Mouse (Mus musculus) ovary, postnatal 10 days (tissue): ENCODE measurements around the gene Tmprss15.

ENCODE experiments used
- DNase-seq: peaks from one replicate; pipeline ENCODE4 v3.0.0; 2022; ENCODE audit warnings: low spot score

Tmprss15 gene

GRCm38 (mm10) chr16:79090997-79091396, at the start of gene Tmprss15:
TSS of gene Tmprss15 (minus strand) at chr16:79091097.
- DNase-seq = no peak

DNA sequence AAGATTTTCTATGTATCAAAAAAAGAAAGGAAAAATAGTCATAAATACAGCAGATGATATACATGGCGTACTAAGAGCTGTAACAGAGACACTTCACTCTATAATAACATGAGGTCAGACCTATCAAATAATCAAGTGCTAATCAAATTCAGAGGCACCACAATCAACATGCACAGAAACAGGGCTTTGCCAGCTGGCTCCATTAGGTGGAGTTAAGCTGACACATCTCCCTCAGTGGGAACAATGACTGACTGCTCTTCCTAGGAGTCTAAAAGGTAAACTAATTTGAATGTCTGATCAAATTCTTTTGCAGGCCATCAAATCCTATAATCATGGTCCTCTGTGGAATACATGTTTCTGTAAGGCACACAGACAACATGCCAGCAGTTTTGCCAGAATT, 24.0 kb upstream of the Tmprss15 start:
- no peak for DNase-seq

DNA sequence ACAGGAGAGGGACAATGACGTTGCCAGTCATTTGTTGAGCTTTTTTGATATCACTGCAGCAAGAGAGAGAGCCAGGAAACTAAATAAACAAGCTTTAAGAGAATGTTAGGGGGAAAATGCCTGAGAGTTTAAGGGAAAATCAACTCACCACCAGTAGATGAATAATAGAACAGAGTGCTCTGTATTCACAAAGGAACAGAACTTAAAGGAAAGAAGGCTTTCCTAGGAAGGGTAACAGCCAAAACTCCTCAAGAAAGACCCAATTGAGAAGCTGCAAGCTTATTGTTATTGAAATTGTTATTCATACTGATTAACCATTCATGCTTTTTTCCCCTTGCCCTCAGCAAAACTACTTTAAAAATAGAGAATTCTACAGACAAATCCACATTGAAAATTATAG, 18.6 kb upstream of the Tmprss15 start:
- DNase-seq = no peak

- DNase-seq = no peak
Measured at GRCm38 (mm10) chr16:79108969-79109368, 18.1 kb upstream of the Tmprss15 start.

GRCm38 (mm10) chr16:79100325-79100724, 9.4 kb upstream of the Tmprss15 start:
- no peak for DNase-seq

- DNase-seq = no peak
Measured at GRCm38 (mm10) chr16:79098321-79098720, 7.4 kb upstream of the Tmprss15 start.

- no peak for DNase-seq
Measured at GRCm38 (mm10) chr16:79086550-79086949, 4.3 kb downstream of the Tmprss15 start.

DNA sequence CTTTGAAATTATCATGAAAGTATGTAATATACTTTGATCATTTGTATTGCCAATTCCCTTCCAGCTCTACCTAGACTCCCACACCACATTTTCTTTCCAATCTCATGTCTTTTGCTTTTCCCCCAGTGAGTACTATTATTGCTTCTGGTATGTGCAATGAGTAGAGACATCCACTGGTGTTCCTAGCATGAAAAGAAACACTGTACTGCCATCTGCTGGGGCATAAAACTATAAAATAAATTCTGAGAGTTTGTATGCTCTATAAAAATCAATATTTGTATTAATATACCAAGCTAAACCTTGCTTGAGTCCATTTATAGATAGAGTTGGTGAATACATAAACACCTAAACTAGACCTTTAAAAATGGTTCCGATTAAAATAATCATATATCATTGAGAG, 27.0 kb downstream of the Tmprss15 start:
- no peak for DNase-seq

- no peak for DNase-seq
Measured at GRCm38 (mm10) chr16:79058775-79059558, 31.9 kb downstream of the Tmprss15 start.

DNA sequence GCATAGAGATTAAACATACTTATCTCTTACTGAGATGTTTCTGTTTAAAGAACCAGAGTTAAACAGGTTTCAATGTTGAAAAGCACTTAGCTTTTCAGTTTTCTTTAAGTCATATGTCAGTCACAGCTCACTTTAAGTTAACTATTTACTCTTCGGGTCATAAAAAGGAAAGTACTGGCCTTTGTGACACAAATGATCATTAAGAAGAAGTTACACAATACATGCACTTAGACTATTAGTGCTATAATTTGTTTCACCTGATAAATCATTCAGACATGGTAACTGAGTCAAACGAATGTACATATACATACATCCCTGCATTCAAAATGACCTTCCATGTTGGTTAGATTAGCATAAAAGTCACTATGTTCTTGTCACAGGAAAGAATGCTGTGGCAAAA, 58.3 kb downstream of the Tmprss15 start:
- DNase-seq = no peak

- no peak for DNase-seq
Measured at GRCm38 (mm10) chr16:79002812-79003211, 88.1 kb downstream of the Tmprss15 start.

GRCm38 (mm10) chr16:79001679-79002078, 89.2 kb downstream of the Tmprss15 start:
- DNase-seq = no peak

GRCm38 (mm10) chr16:78976384-78976783, 114.5 kb downstream of the Tmprss15 start:
- DNase-seq = no peak

DNA sequence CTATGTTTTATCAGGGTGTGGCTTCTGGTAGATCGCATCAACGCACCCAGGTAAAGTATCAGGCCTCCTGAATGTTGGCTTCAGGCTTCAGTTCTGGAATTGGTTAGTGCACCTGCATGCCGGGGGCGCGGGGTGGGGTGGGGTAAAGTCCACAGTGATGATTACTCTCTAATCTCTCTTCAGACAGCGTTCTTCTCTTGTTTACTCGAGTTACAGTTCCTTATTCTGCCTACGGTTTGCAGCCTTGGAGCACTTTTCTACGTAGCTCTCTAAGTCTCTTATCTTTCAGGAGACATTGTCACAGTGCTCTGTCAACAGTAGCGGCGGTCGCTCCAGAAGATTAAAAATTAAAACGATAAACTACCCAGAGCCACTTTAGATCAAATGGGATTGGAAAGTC, 116.8 kb downstream of the Tmprss15 start:
- no peak for DNase-seq

- DNase-seq = no peak
Measured at GRCm38 (mm10) chr16:78969091-78969731, 121.7 kb downstream of the Tmprss15 start.

- no peak for DNase-seq
Measured at GRCm38 (mm10) chr16:78957434-78957833, 133.5 kb downstream of the Tmprss15 start.

GRCm38 (mm10) chr16:78950359-78950758, 140.5 kb downstream of the Tmprss15 start:
- DNase-seq = no peak

GRCm38 (mm10) chr16:78937755-78938154, 153.1 kb downstream of the Tmprss15 start:
- no peak for DNase-seq

DNA sequence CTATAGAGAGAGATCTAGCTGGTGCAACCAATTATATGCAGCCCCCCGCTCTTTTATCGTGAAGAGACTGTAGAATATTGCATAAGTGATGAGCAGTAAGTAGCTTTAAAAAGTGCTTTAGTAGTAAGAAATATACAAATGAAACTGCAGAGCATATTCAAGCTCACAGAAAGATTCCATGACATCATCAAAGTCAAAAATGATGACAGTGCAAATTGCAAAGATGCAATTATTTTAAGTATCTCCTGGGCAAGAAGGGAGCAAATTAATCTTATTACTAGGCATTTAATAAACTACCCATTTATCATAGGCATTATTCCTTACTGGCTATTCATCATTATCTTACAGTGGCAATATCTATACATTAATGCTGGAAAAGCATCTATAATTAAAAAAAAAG, 156.6 kb downstream of the Tmprss15 start:
- DNase-seq = no peak

DNA sequence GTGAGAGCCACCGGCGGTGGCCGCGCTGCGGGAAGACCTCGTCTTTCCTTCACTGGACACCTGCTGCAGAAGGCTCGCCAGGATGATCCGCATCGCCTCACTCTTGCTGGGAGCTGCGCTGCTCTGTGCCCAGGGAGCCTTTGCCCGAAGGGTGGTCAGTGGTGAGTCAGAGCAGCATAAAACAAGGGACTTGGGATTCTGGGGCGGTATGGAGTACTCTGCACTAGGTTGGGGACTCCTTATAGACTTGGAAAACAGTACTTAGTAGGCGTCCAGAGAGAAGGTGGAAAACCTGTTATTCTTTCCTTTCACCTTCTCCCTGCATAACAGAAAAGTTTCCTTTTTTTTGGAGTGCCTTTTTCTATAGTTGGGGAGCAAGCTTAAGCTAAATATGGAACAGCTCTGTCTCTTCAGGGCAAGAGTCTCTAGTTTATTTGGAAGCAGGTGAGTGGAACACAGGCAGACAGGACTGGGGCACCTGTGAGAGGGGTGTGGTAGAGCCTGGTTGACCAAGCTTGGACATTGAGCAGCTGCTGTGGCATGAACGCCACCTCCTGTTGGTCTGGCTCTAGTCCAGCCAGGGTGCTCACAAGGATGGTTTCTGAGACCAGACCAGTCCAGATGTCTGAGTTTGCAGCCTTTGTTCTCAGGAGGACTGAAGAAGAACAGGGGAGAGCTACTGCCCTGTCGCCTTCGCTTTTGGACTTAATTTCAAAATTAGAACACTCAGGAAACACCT, 159.4 kb downstream of the Tmprss15 start:
- DNase-seq = no peak

DNA sequence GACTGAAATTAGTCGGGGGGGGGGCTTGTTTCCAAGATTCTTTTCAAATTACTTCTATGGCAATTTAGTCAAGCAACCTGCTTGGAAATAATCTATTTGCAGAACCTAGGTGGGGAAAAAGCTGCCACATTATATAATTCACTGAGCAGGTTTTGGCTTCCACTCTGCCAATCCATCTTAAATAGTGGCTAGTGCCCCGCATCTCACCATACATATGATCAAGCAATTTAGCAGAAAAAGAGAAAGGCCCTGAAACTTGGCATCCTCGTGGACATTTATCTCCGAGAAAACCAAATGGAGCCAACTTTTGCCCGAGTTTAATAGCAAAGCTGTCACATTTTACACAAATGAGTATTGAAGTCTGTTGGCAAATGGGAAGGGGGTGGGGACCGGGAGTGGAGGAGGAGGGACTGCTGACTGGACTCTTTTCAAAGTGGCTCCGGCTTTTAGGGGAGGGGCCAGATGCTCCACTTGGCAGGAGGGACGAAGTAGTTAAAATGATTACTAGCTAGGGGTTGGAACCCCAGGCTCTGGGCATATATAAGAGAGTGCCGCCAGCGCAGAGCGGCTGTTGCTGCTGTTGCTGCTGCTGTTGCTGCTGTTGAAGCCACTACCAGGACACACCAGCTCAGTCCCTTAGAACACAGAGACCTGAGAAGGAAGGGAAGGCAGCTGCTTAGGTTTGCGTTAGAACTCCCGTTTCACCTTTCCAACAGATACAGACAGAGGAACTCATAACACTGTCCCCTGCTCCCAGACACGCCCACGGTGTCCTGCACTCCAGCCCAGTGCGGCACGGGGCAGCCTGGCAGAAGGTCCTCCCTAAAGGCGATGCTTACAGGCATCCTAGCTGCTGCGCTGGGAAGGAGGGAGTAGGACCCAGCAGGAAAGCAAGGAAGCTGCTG, 160.3 kb downstream of the Tmprss15 start, which contains the start of gene Chodl:
Gene Chodl, plus strand, starts transcription at position 567 of the 905 bp plus-strand sequence.
- DNase-seq = no peak

DNA sequence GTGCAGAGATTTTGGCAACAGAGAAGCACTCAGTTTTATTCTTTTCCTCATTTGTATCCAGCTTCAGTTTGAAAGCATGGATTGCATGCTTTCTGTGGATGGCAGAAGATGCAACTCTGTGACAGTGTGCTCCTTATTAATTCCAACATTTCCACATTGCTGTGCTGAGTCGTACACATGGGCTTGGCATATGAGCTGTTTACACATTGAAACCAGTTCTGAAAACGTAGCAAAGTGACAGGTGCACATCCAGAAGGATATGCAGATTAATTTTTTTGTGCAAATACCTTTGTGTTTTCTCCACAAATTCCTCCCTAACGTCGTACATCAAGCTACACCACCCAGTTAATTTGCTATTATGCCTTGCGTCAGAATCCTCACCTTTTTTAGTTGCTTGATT, 168.3 kb downstream of the Tmprss15 start:
- DNase-seq = no peak
